Mouse (Mus musculus) testis, adult 2 months (tissue): ENCODE measurements around the gene Ezr.

ENCODE experiments used
- CTCF ChIP-seq: fragments of 200-500 bp; IDR thresholded peaks from 2 replicates; pipeline ENCODE4 v1.5.1; 2012; ENCODE audit warnings: low read depth, mild to moderate bottlenecking, inconsistent platforms, low read length, moderate library complexity; ENCODE audit not compliant: control insufficient read depth, insufficient read depth, insufficient replicate concordance
- POLR2A ChIP-seq: fragments of 200-500 bp; IDR thresholded peaks from 2 replicates; pipeline ENCODE4 v1.6.1; 2012; ENCODE audit warnings: low read depth, mild to moderate bottlenecking, inconsistent platforms, low read length, moderate library complexity; ENCODE audit not compliant: control insufficient read depth

GRCm38 (mm10) chr17:6783756-6784357 is 1.3 kb upstream of the Ezr start:
- TF ChIP-seq CTCF (no peak), POLR2A (no peak)
